Mouse (Mus musculus): ENCODE measurements at regions not wholly inside any gene's neighbourhood (a gene's known extent, or its start where the extent isn't known, plus 50 kb on each side); places are given as distances from the start of the nearest gene placed in this dataset.

GRCm38 (mm10) chr2:133724310-133724709, 172.4 kb downstream of the Bmp2 start:
- H3K9ac ChIP-seq (ENCODE audit: low read depth, poor library complexity, severe bottlenecking), result no peak overlapping the region
- H3K36me3 ChIP-seq (ENCODE audit: control insufficient read depth, insufficient read depth, low read length, poor library complexity, severe bottlenecking), result no peaks in the 10 kb centered on the region
- TF ChIP-seq CTCF (IDR thresholded peaks at IDR 0.05; ENCODE audit: low read depth, low read length), result no peak
- TF ChIP-seq POLR2A (IDR thresholded peaks at IDR 0.05; ENCODE audit: insufficient read depth, low read length), result no peak
- TF ChIP-seq EP300 (IDR thresholded peaks at IDR 0.05; ENCODE audit: insufficient read depth, low read depth, low read length), result no peak
- H3K4me3 ChIP-seq (ENCODE audit: low read depth, low read length), result no peak overlapping the region
- H3K4me1 ChIP-seq (ENCODE audit: control insufficient read depth, insufficient read depth, low read length), result no peaks in the 10 kb centered on the region
- no peaks in the 10 kb centered on the region for H3K9me3 ChIP-seq (replicated peaks; ENCODE audit: control insufficient read depth, insufficient read depth, low read length, poor library complexity, severe bottlenecking)
- H3K27ac ChIP-seq (ENCODE audit: insufficient read depth, low read length), result no peak overlapping the region
- no peaks in the 10 kb centered on the region for H3K27me3 ChIP-seq (ENCODE audit: control insufficient read depth, insufficient read depth, low read length, poor library complexity, severe bottlenecking)

- TF ChIP-seq CTCF (IDR thresholded peaks at IDR 0.05; ENCODE audit: low read depth, low read length) (no peak), POLR2A (IDR thresholded peaks at IDR 0.05; ENCODE audit: insufficient read depth, low read length) (no peak), EP300 (IDR thresholded peaks at IDR 0.05; ENCODE audit: insufficient read depth, low read depth, low read length) (no peak)
- no peak overlapping the region for H3K27ac ChIP-seq (ENCODE audit: insufficient read depth, low read length)
- no peaks in the 10 kb centered on the region for H3K27me3 ChIP-seq (ENCODE audit: control insufficient read depth, insufficient read depth, low read length, poor library complexity, severe bottlenecking)
- H3K9ac ChIP-seq (ENCODE audit: low read depth, poor library complexity, severe bottlenecking), result no peak overlapping the region
- no peaks in the 10 kb centered on the region for H3K36me3 ChIP-seq (ENCODE audit: control insufficient read depth, insufficient read depth, low read length, poor library complexity, severe bottlenecking)
- H3K4me1 ChIP-seq (ENCODE audit: control insufficient read depth, insufficient read depth, low read length), result no peaks in the 10 kb centered on the region
- H3K4me3 ChIP-seq (ENCODE audit: low read depth, low read length), result no peak overlapping the region
- H3K9me3 ChIP-seq (replicated peaks; ENCODE audit: control insufficient read depth, insufficient read depth, low read length, poor library complexity, severe bottlenecking), result no peaks in the 10 kb centered on the region
Observed at GRCm38 (mm10) chr2:133724757-133725156, 172.8 kb downstream of the Bmp2 start.

- Histone ChIP-seq H3K27me3 (ENCODE audit: control insufficient read depth, insufficient read depth, low read length, poor library complexity, severe bottlenecking) (no peaks in the 10 kb centered on the region), H3K9ac (ENCODE audit: low read depth, poor library complexity, severe bottlenecking) (no peak overlapping the region), H3K4me3 (ENCODE audit: low read depth, low read length) (no peak overlapping the region), H3K9me3 (replicated peaks; ENCODE audit: control insufficient read depth, insufficient read depth, low read length, poor library complexity, severe bottlenecking) (no peaks in the 10 kb centered on the region), H3K36me3 (ENCODE audit: control insufficient read depth, insufficient read depth, low read length, poor library complexity, severe bottlenecking) (no peaks in the 10 kb centered on the region), H3K4me1 (ENCODE audit: control insufficient read depth, insufficient read depth, low read length) (no peaks in the 10 kb centered on the region), H3K27ac (ENCODE audit: insufficient read depth, low read length) (no peak overlapping the region)
- no peak for TF ChIP-seq POLR2A (IDR thresholded peaks at IDR 0.05; ENCODE audit: insufficient read depth, low read length)
- no peak for TF ChIP-seq EP300 (IDR thresholded peaks at IDR 0.05; ENCODE audit: insufficient read depth, low read depth, low read length)
- no peak for TF ChIP-seq CTCF (IDR thresholded peaks at IDR 0.05; ENCODE audit: low read depth, low read length)
Observed at GRCm38 (mm10) chr2:133734469-133735225, 182.7 kb downstream of the Bmp2 start.

GRCm38 (mm10) chr2:133738839-133739430, 187.0 kb downstream of the Bmp2 start:
- H3K4me1 ChIP-seq (ENCODE audit: control insufficient read depth, insufficient read depth, low read length), result no peaks in the 10 kb centered on the region
- no peak overlapping the region for H3K4me3 ChIP-seq (ENCODE audit: low read depth, low read length)
- no peaks in the 10 kb centered on the region for H3K36me3 ChIP-seq (ENCODE audit: control insufficient read depth, insufficient read depth, low read length, poor library complexity, severe bottlenecking)
- no peaks in the 10 kb centered on the region for H3K9me3 ChIP-seq (replicated peaks; ENCODE audit: control insufficient read depth, insufficient read depth, low read length, poor library complexity, severe bottlenecking)
- no peaks in the 10 kb centered on the region for H3K27me3 ChIP-seq (ENCODE audit: control insufficient read depth, insufficient read depth, low read length, poor library complexity, severe bottlenecking)
- TF ChIP-seq POLR2A (IDR thresholded peaks at IDR 0.05; ENCODE audit: insufficient read depth, low read length) (no peak), CTCF (IDR thresholded peaks at IDR 0.05; ENCODE audit: low read depth, low read length) (no peak), EP300 (IDR thresholded peaks at IDR 0.05; ENCODE audit: insufficient read depth, low read depth, low read length) (no peak)
- no peak overlapping the region for H3K9ac ChIP-seq (ENCODE audit: low read depth, poor library complexity, severe bottlenecking)
- no peak overlapping the region for H3K27ac ChIP-seq (ENCODE audit: insufficient read depth, low read length)

- Histone ChIP-seq H3K27me3 (ENCODE audit: control insufficient read depth, insufficient read depth, low read length, poor library complexity, severe bottlenecking) (no peaks in the 10 kb centered on the region), H3K4me1 (ENCODE audit: control insufficient read depth, insufficient read depth, low read length) (no peaks in the 10 kb centered on the region), H3K9me3 (replicated peaks; ENCODE audit: control insufficient read depth, insufficient read depth, low read length, poor library complexity, severe bottlenecking) (no peaks in the 10 kb centered on the region), H3K9ac (ENCODE audit: low read depth, poor library complexity, severe bottlenecking) (no peak overlapping the region), H3K27ac (ENCODE audit: insufficient read depth, low read length) (no peak overlapping the region), H3K4me3 (ENCODE audit: low read depth, low read length) (no peak overlapping the region), H3K36me3 (ENCODE audit: control insufficient read depth, insufficient read depth, low read length, poor library complexity, severe bottlenecking) (no peaks in the 10 kb centered on the region)
- TF ChIP-seq POLR2A (IDR thresholded peaks at IDR 0.05; ENCODE audit: insufficient read depth, low read length) (no peak), EP300 (IDR thresholded peaks at IDR 0.05; ENCODE audit: insufficient read depth, low read depth, low read length) (no peak), CTCF (IDR thresholded peaks at IDR 0.05; ENCODE audit: low read depth, low read length) (no peak)
Observed at GRCm38 (mm10) chr2:133748493-133748892, 196.5 kb downstream of the Bmp2 start.

Measured in ES-Bruce4 (cell line).